Mouse (Mus musculus) embryonic stem cell, embryonic (primary cell): ENCODE measurements at regions not wholly inside any gene's neighbourhood (a gene's known extent, or its start where the extent isn't known, plus 50 kb on each side); places are given as distances from the start of the nearest gene placed in this dataset.

ENCODE experiments used
- CTCF ChIA-PET, 4 experiments: fragments of 300-600 bp in 2 of 4; fragments of 350-600 bp in 2 of 4; sonication (Branson Sonifier 250); formaldehyde crosslinking; loops; one replicate each; lab custom pipeline; 2022; ENCODE audit warnings: inconsistent platforms in 2 of 4; lab: Charles Lee
- POLR2A ChIA-PET, 4 experiments: fragments of 300-600 bp in 2 of 4; fragments of 350-600 bp in 2 of 4; sonication (Branson Sonifier 250); formaldehyde crosslinking; loops; one replicate each; lab custom pipeline; 2022; ENCODE audit warnings: antibody characterized with exemption in 4 of 4, inconsistent platforms in 1 of 4; lab: Charles Lee

DNA sequence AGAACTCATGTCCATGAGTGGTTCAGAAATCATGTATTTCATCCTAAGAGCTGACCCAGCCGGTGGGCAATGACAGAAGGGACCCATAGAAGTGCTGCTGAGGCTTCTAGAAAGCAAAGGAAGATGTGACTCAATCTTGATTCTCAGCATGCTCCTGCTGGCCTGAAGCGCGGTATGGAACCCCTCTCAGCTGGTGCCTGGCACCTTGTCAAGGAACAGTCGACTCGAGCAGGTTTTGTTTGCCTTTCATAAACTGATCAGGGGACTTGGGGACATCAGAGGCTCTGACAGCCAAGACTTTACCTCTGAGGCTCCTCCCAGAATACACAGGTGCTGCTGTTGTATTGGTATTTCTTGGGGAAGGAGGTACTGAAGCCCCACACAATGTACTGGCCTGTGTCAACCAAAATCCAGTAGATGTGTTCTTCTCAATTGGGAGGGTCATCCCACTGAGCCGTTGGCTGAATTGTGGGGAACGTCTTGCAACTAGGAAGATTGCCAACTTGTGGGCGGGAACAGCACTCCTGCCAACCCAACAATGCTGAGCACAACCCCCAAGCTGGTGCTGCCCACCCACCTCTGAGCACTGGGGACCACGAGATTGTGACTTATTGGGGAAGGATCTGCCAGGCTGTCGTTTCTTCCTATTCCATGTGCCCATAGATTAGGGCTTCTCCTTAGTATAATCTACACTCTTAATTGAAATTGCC lies 344.4 kb downstream of the Bcl11a start:
- CTCF ChIA-PET = no interaction called here
- POLR2A ChIA-PET = no interaction called here

DNA sequence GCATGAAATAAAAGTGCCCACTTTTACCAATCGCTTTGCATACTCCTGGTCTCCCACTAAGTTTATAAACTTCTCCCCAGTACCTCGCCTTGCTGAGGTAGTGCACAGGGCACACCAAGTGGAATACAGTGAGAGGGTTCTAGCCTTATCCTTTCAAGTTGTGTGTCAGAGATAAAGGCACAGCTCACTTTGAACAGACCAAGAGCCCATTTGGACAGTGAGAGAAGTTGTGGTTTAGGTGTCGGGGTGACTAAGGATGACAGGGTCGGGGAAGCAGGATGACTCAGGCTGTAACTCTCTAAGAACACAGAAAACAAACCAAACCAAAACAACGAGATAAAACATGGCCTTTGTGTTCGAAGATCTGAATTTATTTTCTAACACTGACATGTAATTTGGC lies 345.4 kb downstream of the Bcl11a start:
- CTCF ChIA-PET = no interaction called here

DNA sequence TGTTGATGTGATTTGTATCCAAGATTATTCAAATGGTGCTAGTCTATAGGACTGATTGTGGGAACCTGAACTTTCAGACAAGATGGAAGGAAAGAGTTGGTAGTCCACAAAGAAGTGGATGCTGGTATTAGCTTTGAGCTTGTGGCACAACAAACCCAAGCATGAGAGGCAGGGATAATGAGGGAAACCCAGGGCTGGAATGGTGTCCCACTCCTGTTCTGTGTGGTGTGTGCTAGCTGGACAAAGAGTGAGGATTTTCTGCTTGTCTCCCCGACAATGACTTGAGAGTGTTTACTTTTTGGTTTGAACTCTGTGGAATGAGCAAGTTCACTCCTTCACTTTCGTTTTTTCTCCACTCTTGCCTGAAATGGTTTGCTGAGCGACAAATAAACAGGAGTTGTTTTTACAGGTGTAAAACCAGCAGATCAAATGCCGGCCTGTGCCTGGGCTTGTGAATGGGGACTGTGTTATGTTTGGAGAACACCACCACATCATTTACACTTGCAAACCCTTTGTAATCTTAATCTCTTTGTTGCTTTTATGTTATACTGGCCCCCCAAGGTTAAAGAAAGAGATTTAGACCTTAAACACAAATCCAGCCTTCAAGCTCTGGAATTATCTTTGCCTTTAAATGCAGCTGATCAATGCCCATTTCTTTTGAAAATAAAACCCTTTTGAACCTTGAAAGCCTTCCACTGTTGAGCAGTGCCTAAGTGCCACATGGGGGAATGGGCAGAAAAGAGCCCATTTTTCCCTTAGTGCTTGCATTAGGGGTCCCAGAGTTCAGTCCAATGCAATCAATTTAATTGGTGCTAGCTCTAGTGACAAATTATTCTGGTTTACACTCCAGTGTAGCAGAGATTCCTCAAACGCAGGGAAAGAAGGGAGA lies 349.4 kb downstream of the Bcl11a start:
- POLR2A ChIA-PET = no interaction called here

More for the DNA sequence above, 345.4 kb downstream of the Bcl11a start:
- POLR2A ChIA-PET = no interaction called here

DNA sequence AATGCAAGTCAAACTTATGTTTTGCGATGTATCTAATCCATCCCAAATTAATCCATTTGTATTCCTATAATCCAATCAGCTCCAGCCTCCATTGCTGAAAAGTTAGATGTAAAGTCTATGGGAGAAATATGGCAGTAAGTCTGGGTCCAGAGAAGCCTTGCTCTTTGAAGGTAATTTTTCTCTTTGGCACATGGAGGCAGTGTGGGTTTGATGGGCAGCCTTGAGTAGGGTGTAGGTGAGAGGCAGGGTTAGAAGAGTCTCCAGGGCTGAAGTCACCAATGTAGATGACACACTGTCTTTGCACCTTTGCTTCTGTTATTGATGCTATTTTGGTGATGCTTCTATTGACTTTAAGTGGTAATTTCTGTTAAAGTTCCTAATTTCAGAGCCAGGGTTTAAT lies 370.8 kb downstream of the Bcl11a start:
- POLR2A ChIA-PET = no interaction called here
- CTCF ChIA-PET = interaction anchor here in 1 of 4 experiments (1.4 kb wide), 1 partner anchor 32 kb away, joined by 3 read pairs; no protein-coding TSS in a partner anchor

More for the DNA sequence above, 349.4 kb downstream of the Bcl11a start:
- CTCF ChIA-PET = no interaction called here

DNA sequence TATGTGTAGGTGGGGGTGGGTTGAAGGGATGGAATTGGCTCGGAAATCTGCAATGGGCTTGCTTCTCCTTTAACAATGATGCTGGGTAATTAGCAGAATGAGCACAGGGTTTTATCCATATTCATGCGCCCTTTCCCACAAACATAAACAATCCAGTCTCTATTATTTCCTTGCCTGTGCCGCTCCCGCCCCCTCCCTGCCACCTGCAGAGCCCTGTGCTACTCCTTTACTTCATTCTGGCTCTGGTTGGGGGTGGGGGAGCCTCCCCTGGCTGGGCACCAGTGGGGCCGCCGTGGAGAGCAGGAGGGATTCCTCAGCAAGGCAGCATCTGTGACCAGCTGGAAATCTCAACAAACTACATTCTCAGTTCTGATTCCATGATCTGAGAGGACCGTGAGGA lies 374.4 kb downstream of the Bcl11a start:
- POLR2A ChIA-PET = interaction anchor here in 1 of 4 experiments (0.6 kb wide), 1 partner anchor 11 kb away, joined by 3 read pairs; no protein-coding TSS in a partner anchor
- CTCF ChIA-PET = no interaction called here

DNA sequence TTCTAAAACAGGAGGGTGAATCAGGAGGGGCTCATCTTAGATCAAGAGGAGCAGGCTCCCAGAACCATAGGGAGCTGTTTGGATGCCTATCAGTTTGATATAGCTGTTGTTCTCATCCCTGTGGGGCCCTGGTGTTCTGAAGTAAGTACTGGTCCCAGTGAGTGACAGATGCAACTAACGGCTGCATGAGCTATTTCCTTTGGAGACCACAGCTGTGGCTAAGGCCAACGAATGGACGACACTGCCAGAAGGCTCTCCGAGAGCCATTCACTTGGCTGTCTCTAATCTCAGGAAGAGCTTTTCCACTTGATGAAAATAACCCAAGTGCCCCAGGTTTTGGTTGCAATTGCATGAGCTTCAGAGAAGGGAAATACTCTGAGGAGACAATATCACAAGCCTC lies 386.8 kb downstream of the Bcl11a start:
- CTCF ChIA-PET = interaction anchor here in 1 of 4 experiments (0.5 kb wide), 1 partner anchor 476 kb away, joined by 3 read pairs; no protein-coding TSS in a partner anchor

DNA sequence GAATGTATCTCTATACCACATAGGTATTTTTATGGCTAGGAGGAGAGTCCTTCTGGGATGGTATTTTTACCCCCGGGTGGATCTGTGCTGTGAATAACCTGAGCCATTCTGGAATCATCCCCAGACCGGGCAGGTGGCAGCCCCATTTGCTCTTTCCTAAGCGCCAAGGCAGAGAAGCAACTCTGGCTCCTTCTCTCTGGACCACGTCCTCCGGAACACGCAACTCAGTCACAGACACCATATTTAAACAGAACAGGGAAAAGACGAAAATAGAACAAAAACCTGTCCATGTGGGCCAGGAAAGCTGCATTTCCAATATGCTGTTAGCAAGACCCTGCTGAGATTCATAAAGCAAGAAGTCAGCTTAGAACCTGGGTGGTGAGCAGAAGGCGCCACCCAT lies 389.6 kb downstream of the Bcl11a start:
- CTCF ChIA-PET = no interaction called here
- POLR2A ChIA-PET = interaction anchor here in 1 of 4 experiments (0.6 kb wide), 1 partner anchor 483 kb away, joined by 3 read pairs; no protein-coding TSS in a partner anchor

More for the DNA sequence above, 386.8 kb downstream of the Bcl11a start:
- POLR2A ChIA-PET = interaction anchor here in 1 of 4 experiments (0.6 kb wide), 1 partner anchor 664 kb away, joined by 3 read pairs; no protein-coding TSS in a partner anchor

DNA sequence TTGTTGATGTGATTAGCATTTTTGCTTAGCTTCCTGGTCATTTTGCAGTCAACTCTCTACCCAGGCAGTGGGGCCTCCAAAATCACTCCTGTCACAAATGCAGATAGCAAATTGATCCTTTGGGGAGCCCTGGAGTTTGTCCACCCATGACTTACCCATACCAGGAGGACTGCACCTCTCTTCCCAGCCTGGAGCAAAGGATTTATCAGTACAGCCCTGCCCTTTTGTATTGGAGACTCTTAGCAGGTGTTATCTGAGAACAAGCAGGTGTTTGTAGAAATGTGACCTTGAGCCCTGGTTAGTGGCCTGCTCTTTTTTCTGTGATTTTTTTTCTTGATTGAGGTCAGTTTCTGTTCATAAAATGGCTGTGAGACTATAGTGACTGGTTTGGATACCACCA lies 392.6 kb downstream of the Bcl11a start:
- POLR2A ChIA-PET = no interaction called here
- CTCF ChIA-PET = no interaction called here

DNA sequence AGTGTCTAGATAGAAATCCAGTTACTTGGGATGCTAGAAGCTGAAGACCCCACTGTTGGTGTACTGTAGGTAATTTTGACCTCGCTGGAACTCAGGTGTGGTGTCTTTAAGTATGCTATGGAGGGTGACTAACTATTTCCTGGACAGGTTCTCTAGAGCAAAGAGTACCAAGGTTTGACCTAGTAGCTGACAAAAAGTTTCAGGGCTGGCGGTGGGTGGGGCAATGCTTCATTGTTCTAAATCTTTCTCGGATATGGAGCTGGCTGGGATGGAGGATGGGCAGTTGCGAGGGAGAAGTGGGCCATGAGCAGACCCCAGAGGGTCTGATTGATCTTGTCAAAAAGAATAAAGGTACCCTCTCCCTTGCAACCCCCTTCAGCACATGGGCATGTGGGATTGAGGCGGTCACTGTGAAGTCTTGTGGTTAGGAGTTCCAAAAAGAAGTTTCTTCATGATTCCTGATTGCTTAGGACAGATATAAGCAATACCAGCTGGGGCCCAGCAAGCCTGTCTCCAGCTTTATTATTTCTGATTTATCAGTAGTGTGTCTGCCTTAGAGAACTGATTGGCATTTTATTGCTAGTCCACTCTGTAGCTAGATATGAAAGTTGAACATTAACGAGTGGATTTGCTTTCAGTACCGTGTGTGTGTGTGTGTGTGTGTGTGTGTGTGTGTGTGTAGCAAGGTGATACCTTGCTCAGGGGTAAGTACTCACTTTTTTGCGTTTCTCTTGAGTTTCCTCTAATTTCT lies 394.9 kb downstream of the Bcl11a start:
- CTCF ChIA-PET = no interaction called here
- POLR2A ChIA-PET = no interaction called here

DNA sequence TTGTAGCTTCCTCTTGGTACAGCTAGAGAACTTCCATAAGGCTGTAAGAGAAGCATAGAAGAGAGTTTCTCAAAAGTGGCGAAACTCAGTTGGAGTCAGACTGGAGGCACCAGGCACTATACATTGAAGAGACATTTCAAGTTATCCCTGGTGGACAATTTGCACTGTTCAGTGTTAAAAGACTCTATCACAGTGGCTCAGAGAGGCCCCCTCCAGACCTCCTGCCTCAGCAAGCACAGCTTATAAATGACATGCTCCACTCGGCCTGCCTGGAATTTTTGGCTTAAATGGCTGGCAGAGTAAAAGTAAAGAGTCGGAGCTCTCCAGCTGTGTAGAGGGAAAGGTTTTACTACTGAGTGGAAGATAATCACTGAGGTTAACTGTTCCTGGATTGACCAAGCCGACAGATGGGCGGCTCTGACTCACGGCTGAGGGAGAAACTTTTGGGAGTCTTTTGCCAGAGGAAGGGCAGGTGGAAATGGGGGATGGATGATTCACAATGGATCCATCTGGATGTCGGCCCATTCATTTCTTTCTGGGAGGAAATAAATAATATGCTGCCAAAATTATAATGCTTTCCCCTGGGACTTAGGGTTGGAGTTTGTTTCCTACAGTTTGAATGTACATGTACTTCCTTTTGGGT lies 395.6 kb downstream of the Bcl11a start:
- ChIA-PET POLR2A (no interaction called here), CTCF (interaction anchor here in 1 of 4 experiments (0.6 kb wide), 1 partner anchor 1318 kb away, joined by 3 read pairs; no protein-coding TSS in a partner anchor)

DNA sequence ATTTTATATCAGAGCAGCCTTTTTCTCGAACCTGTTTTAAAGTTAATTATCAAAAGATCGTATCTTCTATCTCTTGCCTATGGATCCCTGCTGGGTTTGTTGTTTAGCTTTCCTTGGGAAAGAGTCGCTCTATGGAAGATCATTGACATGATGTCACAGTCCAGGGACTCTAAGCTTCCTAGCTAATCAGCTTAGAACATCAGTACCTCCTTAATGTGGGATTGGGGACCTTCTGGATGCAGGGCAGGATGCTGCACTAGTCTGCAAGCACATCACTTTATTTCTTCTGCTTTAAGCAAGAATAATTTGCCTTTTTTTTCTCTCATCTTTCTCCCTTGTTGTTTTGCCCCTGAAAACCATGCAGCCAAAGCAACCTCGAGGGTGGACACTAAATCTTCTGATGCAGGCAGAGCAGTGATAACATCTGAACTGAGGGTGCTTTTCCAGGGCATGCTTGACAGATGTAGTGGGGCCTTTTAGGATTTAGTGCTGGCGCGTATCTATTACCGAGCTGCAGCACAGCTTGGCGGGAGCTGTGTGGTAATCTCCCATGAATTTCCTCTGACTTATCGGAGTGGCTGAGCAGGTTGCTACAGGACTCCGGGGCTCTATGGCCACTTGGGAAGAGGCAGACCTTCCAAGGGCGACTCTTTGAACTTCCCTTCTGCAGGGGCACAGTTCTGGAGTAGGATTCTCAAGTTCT lies 425.0 kb downstream of the Bcl11a start:
- CTCF ChIA-PET = no interaction called here

DNA sequence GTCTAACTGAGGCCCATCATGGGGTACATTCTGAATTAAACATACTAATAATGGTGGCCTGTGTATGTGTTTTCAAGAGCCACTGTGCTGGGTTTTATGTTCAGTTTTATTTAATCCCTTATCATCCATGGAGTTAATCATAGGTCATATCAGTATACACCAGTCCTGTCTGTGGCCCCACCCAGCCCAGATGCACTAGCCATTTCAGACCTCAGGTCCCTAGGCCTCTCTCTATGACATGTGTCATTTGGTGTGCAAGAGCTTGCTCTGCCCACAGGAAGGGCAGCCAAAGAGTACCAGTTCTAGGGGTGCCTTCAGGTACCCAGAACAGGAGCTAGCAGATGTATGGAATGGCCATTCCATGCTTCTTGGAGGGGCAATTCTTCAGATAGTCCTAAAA lies 437.7 kb downstream of the Bcl11a start:
- POLR2A ChIA-PET = no interaction called here
- CTCF ChIA-PET = no interaction called here

More for the DNA sequence above, 425.0 kb downstream of the Bcl11a start:
- POLR2A ChIA-PET = no interaction called here

DNA sequence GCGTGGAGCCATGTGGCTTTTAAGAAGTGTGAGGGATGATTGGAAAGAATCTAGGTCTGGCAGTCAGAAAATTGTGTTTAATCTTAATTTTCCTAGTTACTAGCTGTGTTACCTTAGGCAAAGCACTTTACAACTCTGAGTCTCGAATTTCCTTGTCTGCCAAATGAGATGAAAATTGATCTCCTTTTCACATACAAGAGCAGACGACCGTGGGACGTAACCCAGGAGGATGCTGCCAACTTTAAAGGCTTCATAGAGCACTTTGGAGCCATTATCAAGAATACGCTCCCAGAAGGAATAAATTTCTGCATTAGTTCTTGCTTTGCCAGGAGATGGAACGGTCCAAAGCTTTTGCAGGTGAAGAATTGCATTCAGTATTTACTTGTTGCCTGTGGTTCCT lies 457.6 kb downstream of the Bcl11a start:
- CTCF ChIA-PET = no interaction called here
- POLR2A ChIA-PET = no interaction called here

DNA sequence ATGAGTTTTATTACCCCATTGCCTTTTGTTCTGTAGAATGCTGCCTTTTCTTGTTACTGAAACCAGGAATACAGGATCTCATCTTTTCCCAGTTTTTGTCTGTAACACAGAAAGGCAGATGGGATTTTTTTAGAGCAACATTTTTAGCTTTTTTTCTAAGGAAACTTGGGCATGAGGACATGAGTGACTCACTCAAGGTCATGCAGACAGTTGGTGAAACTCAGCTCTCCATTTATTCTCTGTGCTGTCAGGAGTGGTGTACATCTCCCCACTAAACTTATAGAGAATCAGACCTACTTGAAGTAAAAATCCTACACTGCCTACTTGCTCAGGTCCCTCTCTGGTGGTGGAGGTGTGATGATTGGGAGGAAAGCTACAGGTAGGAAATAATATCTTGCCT lies 459.9 kb downstream of the Bcl11a start:
- CTCF ChIA-PET = no interaction called here
- POLR2A ChIA-PET = no interaction called here

DNA sequence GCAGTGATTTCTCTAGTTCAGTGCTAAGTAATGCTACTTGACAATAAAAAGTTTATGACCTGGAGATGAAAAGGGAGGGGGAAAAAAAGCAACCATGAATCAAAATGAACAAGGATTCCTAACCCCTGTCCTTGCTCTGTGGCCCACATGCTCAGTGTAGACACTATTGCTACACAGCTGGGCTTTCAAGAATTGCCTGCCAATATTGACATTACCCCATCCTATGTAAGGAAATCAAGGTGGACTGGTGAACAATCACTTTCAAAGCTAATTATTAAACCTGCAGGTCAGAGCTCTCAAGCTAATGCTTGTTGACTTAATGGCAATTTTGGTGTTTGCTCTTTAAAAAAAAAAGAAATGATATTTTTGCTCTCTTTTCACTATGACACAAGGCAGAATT lies 491.8 kb downstream of the Bcl11a start:
- POLR2A ChIA-PET = no interaction called here
- CTCF ChIA-PET = no interaction called here

DNA sequence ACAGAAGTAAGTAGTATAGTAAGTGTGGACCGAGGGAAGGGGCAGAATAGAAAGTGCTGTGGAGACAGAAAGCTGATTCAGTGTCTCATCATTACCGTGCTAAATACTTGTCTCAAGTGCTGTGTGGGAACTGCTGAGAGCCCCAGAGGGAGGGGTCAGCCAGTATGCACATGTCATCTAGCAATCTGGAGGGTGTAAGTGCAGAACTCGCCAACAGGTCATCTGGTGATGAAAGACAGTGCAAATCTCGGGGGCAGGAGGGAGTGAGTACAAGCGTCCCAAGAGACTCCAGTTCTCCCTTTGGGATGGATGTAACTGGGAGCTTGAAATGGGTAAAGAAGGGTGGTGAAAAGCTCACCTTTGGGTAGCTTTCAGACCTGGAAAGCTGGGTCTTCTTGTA lies 535.7 kb downstream of the Bcl11a start:
- ChIA-PET POLR2A (no interaction called here), CTCF (no interaction called here)

DNA sequence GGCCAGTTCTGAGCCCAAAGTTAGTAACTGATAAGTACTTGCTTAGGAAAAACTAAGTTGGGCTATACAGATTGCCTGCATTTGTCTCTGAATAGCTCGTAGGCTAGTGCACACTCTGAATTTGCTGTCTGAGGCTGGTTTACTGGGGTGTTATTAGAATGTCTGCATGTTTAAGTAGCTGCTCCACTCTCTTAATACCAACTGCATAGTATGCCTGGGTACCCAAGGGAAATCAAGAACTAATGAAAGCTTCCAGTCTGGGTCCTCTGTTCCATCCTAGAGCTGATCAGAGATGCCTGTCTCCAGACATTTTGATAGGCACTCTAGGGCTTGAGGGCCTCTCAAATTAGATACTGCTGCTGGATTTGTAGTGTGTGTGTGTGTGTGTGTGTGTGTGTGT lies 537.6 kb downstream of the Bcl11a start:
- CTCF ChIA-PET = no interaction called here
- POLR2A ChIA-PET = no interaction called here

DNA sequence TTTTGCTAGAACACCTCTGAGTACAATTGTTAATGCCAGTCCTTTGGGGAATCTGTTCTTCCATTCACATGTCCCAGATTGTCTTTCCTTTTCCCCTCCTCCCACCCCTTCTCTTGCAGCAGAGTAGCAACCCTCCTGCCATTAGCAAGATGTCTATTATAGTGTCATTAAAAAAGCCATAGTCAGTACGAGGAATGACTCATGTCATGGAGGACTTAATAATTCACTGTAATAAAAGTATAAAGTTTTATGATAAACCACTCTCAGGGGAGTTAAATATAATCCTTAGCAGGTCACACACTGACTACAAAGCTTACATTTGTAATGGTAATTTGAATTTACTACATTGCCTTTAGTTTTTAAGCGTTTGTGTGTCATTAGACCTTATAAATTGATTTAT lies 540.7 kb downstream of the Bcl11a start:
- CTCF ChIA-PET = no interaction called here
- POLR2A ChIA-PET = no interaction called here
